Mouse (Mus musculus): Measurements from ENCODE around the gene Msh5. TPM values are rescaled to one million over a fixed set of nuclear protein-coding genes. Genes with fewer than 3 reads are reported as not detected.

Gene Msh5
- polyA plus RNA-seq, 1 experiment from 2014 or later, result 4.4 TPM

DNA sequence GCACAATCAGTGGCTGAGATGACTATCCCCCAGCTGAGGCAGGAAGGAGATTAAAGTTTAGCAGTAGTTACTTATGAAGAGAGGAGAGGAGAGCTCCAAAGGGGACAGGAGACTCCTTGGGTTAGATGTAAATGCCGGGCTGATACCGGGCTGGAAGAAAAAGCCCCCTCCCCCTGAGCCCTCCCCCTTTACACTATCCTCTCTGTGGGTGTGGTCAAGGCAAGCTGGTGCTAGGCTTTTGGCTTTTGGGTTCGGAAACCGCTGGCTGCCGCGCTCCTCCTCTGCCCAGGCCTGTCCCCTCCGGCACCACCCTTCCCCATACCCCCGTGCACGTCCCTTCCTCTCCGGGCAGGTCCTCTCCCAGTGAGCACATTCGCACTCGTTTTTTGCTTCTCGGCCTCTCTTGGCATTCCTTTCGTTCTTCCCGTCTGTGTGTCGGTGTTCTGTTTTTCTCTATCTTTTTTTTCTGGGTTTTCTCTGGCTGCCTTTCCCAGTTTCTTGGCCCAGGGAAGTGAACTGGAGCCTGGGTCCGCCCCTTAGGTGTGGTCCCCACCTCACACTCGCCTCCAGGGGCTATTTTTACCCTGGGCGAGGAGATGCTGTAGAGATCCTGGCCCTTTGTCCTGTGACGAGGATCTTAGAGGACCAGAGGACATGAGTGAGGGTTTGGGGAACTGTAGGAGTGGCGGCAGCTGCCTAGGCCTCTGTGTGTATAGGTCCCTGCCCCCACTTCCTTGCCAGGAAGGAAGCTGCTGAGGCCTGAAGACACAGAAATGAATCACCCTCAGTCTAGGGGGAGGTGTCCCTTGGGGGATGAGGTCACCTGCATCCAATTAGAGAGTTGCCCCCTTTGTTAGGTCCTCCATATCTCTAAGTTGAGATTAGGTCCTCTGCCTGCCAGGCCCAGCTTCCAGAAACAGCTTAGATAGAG is 4.9 kb upstream of the Msh5 start:
- WGBS, result 1% methylated on average over 21 of the region's 21 CpGs
- Histone ChIP-seq H3K4me3 (peak overlapping the region; percentile 83), H3K27ac (replicated peaks) (peak overlapping the region; percentile 97), H3K4me1 (peaks cover 64% of the 10 kb centered on the region), H3K36me3 (replicated peaks) (peaks cover 47% of the 10 kb centered on the region), H3K27me3 (replicated peaks; ENCODE audit: low read depth, poor library complexity, severe bottlenecking) (no peaks in the 10 kb centered on the region), H3K9me3 (no peaks in the 10 kb centered on the region)
- peak; percentile 81 for DNase-seq (ENCODE audit: low spot score)

DNA sequence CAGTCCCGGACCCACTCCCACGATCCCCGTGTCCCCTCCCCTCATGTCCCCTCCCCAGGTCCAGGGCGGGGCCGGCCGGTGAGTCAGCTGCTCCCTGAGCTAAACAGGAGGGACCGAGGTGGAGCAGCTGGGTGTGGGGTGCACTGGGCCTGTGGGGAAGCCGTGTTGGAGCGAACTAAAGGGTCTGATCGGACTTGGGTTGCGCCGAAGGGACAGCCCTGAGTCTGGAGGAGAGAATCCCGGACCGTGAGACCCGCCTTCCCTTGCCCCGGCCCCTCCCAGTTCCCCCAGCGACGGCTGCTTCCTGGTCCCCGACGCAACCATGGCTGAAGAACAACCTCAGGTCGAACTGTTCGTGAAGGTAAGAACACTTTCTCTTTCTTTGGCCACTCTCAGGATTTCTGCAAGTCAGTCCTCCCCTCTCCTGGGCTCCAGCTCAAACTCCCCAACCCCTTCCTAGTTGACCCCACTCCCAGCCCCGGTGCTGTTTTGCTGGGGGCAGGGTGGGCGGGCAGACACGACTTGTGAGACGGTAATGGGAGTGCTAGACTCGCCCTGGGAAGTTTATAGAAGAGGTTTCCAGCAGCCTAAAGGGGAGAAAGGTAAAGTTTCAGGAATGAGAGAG is 3.7 kb upstream of the Msh5 start:
- Histone ChIP-seq H3K4me1 (peaks cover 76% of the 10 kb centered on the region), H3K9me3 (no peaks in the 10 kb centered on the region), H3K27ac (replicated peaks) (peak overlapping the region; percentile 97), H3K4me3 (peak overlapping the region; percentile 83), H3K27me3 (replicated peaks; ENCODE audit: low read depth, poor library complexity, severe bottlenecking) (0 out of 2 replicates have a peak, but pooled peaks cover 3% of the 10 kb centered on the region), H3K36me3 (replicated peaks) (peaks cover 35% of the 10 kb centered on the region)
- 1% methylated on average over 27 of the region's 27 CpGs for WGBS
- DNase-seq (ENCODE audit: low spot score), result peak; percentile 83

DNA sequence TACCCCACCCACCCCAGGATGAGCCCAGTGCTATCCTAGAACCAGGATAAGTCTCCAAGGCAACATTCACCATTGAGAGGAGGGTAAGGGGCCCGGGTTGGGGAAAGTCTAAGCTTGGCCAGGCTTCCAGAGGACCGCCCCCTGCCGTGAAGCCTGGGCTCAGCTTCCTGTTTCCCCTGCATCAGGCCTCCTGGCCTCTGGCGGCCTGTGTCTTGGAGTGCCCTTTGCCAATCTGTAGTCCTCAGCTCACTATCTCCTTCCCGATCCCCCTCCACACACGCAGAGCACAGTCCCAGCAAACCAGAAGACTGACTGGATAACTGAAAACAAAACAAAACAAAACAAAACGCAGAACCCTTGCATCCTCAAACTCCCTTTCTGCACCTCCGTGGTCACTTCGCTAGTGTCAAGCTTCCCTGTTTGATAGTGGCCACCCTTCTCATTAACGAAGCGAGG is 3.0 kb upstream of the Msh5 start, which contains the start of gene Clic1:
TSS of gene Clic1 (plus strand) at position 406 of the 456 bp plus-strand sequence.
- 2% methylated on average over 11 of the region's 11 CpGs for WGBS
- Histone ChIP-seq H3K4me1 (peaks cover 79% of the 10 kb centered on the region), H3K36me3 (replicated peaks) (peaks cover 28% of the 10 kb centered on the region), H3K4me3 (peak within 1 kb of the TSS; percentile 83), H3K27me3 (replicated peaks; ENCODE audit: low read depth, poor library complexity, severe bottlenecking) (peaks cover 7% of the 10 kb centered on the region; the same call in 1 of the 2 replicates), H3K27ac (replicated peaks) (peak within 1 kb of the TSS; percentile 97), H3K9me3 (no peaks in the 10 kb centered on the region)
- DNase-seq (ENCODE audit: low spot score), result peak; percentile 88

DNA sequence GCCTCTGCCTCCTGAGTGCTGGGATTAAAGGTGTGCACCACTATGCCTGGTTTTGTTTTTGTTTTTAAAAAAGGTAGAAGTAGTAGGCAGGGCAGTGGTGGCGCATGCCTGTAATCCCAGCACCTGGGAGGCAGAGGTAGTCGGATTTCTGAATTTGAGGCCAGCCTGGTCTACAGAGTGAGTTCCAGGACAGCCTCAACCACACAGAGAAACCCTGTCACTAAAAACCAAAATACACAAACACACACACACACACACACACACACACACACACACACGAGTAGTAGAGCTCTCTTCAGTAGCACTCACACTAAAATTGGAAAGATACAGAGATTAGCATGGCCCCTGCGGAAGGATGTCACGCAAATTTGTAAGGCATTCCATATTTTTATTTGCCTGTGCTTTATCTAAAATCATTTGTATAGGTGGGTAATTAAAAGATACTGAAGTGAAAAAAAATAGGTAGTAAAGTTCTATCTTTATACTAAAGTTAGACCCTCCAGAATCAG is 2.4 kb upstream of the Msh5 start:
- peak overlapping the region; percentile 97 for H3K27ac ChIP-seq (replicated peaks)
- peaks cover 81% of the 10 kb centered on the region for H3K4me1 ChIP-seq
- H3K36me3 ChIP-seq (replicated peaks), result peaks cover 22% of the 10 kb centered on the region
- H3K9me3 ChIP-seq, result no peaks in the 10 kb centered on the region
- WGBS, result 78% methylated on average over 5 of the region's 5 CpGs
- no peak for DNase-seq (ENCODE audit: low spot score)
- H3K27me3 ChIP-seq (replicated peaks; ENCODE audit: low read depth, poor library complexity, severe bottlenecking), result peaks cover 7% of the 10 kb centered on the region; the same call in 1 of the 2 replicates
- H3K4me3 ChIP-seq, result peak overlapping the region; percentile 83

DNA sequence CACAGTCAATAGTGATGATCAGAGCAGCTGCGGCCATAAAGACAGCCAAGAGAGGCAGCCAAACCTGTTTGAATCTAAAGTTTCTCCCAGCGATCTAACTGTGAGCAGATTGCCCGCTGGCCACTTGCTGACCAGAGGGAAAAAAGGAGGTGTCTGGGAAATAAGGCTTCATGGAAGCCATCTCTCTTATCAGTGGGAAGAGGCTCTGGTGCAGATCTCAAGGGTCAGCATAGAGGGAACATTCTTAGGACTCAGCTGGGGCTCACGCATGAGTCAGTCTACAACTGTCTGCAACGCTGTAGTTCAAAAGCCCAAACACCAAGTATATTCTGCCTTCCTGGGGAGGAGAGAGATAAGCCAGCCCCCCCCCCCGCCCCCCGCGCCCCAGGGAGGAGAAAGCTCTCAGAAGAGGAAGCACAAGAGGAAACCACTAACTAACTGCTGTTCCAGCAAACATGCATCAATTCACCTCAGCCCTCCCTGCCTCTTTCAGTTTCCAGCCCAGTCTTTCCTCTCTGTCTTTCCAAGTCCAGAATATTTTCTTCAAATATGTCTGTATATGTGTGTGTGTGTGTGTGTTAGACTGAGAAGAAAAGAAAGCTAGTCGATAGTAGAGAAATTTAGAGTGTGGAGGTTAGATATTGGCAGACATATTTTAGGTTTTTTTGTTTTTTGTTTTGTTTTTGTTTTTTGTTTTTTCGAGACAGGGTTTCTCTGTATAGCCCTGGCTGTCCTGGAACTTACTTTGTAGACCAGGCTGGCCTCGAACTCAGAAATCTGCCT is 1.8 kb upstream of the Msh5 start:
- Histone ChIP-seq H3K27me3 (replicated peaks; ENCODE audit: low read depth, poor library complexity, severe bottlenecking) (peaks cover 7% of the 10 kb centered on the region; the same call in 1 of the 2 replicates), H3K27ac (replicated peaks) (peak overlapping the region; percentile 96), H3K9me3 (no peaks in the 10 kb centered on the region), H3K36me3 (replicated peaks) (peaks cover 16% of the 10 kb centered on the region), H3K4me3 (peak overlapping the region; percentile 22; the same call in 1 of the 2 replicates), H3K4me1 (peaks cover 81% of the 10 kb centered on the region)
- 37% methylated on average over 11 of the region's 11 CpGs for WGBS
- no peak for DNase-seq (ENCODE audit: low spot score)

DNA sequence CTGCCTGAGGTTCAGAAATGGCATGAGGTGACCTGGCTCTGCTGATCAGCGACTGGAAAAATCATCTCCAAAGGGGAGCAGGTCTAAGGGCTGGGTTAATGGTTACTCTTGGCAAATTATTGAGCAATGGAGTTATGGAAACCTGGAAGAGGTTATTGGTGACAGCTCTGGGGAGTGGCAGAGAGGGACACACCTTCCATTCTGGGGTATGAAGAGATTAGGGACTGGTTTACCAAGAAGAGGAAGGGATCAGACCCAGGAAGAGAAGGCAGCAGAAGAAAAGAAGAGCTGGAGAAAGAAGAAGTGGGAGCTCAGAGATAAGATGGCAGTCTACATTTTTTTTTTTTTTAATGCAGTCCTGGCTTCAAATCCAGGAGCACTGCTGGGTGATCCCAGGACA is 1.1 kb upstream of the Msh5 start:
- peaks cover 78% of the 10 kb centered on the region for H3K4me1 ChIP-seq
- H3K36me3 ChIP-seq (replicated peaks), result peaks cover 9% of the 10 kb centered on the region
- peaks cover 7% of the 10 kb centered on the region; the same call in 1 of the 2 replicates for H3K27me3 ChIP-seq (replicated peaks; ENCODE audit: low read depth, poor library complexity, severe bottlenecking)
- peak overlapping the region; percentile 22; the same call in 1 of the 2 replicates for H3K4me3 ChIP-seq
- peak overlapping the region; percentile 96 for H3K27ac ChIP-seq (replicated peaks)
- 59% methylated on average over 1 of the region's 1 CpGs for WGBS
- no peak for DNase-seq (ENCODE audit: low spot score)
- H3K9me3 ChIP-seq, result no peaks in the 10 kb centered on the region

DNA sequence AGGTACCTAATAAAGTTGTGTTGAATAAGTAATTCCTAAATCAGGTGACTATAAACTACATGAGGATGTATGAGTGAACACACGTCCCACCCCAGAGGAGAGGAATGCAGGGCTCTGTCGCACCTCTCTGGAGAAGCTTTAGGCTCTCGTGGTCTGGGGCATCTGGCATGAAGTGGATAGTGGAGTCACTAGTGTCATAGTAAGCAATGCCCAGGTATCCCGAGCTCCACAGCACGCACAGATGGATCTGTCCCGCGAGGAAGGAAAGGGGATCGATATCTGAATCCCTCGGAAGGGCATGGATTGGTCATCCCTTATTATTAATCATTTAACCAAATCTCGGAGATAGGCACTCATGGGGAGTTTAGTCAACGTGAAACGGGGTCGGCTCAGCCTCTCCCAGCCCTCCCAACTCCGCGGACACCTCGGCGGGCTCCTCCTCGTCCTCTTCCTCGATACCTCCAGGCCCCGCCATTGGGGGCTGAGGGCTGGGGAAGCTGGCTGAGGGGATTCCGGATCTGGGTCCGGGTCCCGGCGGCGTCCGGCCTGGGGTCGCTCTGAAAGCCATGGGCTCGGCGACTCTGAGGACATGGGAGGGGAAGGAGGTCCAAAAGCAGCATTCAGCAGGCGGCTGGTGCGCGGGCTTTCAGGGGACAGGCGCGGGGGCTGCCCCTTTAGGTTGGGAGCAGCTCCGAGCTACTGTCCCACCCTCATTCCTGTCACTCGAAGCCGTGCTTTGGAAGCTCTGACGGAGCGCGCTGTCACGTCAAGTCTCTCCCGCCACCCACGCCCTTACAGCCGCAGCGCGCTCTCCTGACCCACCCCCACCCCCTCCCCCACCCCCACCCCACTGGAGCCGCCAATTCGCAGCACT is 501 bp downstream of the Msh5 start:
- WGBS, result 6% methylated on average over 48 of the region's 48 CpGs
- Histone ChIP-seq H3K36me3 (replicated peaks) (no peaks in the 10 kb centered on the region), H3K27ac (replicated peaks) (peak overlapping the region; percentile 96), H3K4me3 (peak overlapping the region; percentile 74), H3K27me3 (replicated peaks; ENCODE audit: low read depth, poor library complexity, severe bottlenecking) (peaks cover 7% of the 10 kb centered on the region; the same call in 1 of the 2 replicates), H3K4me1 (peaks cover 61% of the 10 kb centered on the region), H3K9me3 (no peaks in the 10 kb centered on the region)
- no peak for DNase-seq (ENCODE audit: low spot score)

DNA sequence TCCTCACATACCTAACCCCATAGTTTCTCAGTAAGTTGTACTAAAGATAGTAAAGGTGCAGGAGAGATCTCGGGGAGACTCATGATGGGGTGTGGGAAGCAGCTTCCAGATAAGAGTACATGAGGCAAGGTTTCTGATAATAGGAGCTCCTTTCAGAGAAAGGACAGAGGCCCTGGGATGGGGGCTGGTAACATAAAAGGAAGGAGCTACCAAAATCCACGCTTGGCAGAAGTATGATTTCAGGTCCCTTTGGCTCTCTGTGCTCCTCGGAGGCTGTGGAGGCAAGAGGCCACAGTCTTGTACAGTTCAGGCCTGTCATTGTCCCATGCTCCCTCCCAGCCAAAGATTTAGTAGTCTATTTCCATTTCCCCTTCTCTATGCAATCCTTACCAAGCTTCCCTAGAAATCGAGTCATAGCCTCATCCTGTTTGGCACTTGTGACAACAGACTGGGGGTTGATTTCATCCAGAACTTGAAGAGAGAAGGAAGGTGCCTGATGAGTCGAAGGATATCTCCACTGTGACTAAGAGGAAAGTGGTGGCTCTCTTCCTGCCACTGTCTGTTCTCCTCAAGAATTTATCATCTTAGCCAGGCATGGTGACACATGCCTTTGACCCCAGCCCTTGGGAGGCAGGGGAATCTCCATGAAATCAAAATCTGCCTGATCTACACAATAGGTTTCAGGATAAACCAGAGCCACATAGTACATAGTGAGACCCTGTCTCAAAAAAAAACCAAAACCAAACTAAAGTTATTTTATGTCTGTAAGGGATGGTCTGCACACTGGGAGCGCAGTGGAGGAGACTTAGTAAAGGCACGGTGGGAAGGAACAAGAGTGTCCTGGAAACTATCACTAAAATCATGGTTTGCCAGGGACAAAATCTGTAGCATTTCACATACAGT is 1.4 kb downstream of the Msh5 start:
- no peak for DNase-seq (ENCODE audit: low spot score)
- H3K4me1 ChIP-seq, result peaks cover 55% of the 10 kb centered on the region
- peak overlapping the region; percentile 96 for H3K27ac ChIP-seq (replicated peaks)
- no peaks in the 10 kb centered on the region for H3K9me3 ChIP-seq
- H3K4me3 ChIP-seq, result peak overlapping the region; percentile 74
- H3K27me3 ChIP-seq (replicated peaks; ENCODE audit: low read depth, poor library complexity, severe bottlenecking), result peaks cover 7% of the 10 kb centered on the region; the same call in 1 of the 2 replicates
- no peaks in the 10 kb centered on the region for H3K36me3 ChIP-seq (replicated peaks)
- WGBS, result 88% methylated on average over 7 of the region's 7 CpGs

DNA sequence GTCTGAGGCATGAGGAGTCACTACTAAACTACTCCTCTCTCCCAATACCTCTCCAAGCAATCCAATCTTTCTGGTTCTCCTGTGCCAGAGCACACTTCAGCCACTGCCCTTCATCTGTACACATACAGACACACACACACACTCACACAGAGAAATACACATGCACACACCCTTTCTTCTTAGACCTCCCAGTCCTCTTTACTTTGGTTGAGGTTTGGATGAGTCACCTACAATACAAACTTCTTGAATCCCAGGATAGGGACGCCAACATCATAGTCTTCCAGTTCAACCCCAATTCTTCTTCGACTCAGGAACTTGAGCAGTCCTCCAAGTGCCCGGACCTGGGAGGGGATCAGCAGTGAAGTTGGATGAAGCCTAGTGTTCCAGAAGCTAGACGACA is 2.8 kb downstream of the Msh5 start:
- H3K36me3 ChIP-seq (replicated peaks), result no peaks in the 10 kb centered on the region
- H3K9me3 ChIP-seq, result no peaks in the 10 kb centered on the region
- peaks cover 7% of the 10 kb centered on the region; the same call in 1 of the 2 replicates for H3K27me3 ChIP-seq (replicated peaks; ENCODE audit: low read depth, poor library complexity, severe bottlenecking)
- H3K27ac ChIP-seq (replicated peaks), result no peak overlapping the region
- no peak for DNase-seq (ENCODE audit: low spot score)
- 87% methylated on average over 4 of the region's 4 CpGs for WGBS
- peaks cover 41% of the 10 kb centered on the region for H3K4me1 ChIP-seq
- 0 out of 2 replicates have a peak overlapping the region, but pooled peaks have one; percentile 17 for H3K4me3 ChIP-seq

DNA sequence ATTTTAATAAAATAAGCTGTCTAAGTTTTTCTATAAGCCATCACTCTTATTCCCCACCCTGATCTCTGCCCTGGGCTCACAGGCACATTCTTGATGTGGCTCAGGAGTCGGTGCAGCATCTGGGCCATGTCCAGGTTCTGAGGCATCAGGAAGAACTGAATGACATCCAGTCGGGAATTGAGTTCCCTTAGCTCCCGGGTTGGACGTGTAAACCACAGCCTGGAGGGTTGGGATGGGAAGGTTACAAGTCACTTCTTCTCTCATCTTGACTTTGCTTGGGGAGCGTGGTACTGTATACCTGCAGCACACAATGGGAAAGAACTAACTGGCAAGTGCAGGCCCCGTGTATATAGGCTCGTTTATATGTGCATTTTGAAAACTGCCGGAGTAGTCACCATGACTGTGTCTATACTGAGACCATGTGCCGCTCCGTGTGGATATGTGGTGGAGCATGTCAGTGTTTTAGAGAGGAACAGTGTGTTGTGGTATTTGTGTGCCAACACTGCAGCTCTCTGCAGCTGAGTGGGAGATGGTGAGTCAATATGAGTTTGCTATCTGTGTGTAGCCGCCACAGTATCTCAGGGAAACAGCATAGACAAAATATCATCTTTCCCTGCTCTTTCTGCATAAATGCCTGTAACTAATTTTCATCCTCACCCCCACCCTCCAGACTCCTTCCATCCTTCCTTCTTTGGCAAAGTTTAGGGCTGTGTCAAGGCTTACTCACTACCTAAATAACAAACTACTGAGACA is 7.2 kb downstream of the Msh5 start:
- H3K4me1 ChIP-seq, result 0 out of 2 replicates have a peak, but pooled peaks cover 2% of the 10 kb centered on the region
- DNase-seq (ENCODE audit: low spot score), result no peak
- 88% methylated on average over 11 of the region's 11 CpGs for WGBS

More for the DNA sequence above, 7.2 kb downstream of the Msh5 start:
- Histone ChIP-seq H3K9me3 (no peaks in the 10 kb centered on the region), H3K27ac (replicated peaks) (no peak overlapping the region), H3K36me3 (replicated peaks) (no peaks in the 10 kb centered on the region), H3K4me3 (no peak overlapping the region), H3K27me3 (replicated peaks; ENCODE audit: low read depth, poor library complexity, severe bottlenecking) (no peaks in the 10 kb centered on the region)
